13 mouse cellular contexts compared by ENCODE assay signal in the genomic region with DNA sequence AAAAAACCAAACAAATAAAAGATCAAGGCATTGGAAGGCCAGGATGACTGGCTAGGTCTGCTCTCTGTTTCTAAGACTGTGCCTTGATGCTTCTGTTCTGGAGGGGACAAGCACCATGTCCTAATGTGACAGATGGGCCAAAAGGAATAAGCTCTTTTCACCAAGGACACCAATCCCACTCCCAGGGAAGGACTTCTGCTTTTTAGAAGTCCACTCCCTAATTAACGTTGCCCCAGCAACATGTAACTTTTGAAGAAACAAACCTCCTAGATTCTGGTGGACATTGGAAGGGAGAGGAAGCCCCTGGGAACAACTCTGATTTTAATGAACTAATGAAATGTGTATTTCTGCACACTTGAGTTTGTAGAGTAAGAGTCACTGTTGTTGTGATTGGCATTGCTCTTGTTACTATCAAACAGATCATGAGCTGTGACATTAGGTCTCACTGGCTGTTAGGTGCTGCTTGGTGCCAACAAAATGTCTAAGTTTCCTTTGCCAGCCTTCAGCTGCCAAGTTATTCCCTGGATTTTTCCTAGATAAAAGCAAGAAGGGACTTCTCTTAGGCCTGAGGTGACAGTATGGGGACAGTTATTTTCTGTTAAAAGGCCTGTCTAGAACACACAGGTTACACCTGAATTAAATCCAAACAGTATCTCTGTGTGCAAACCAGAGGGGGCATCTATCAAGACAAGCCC. TPM values are rescaled to one million over a fixed set of nuclear protein-coding genes. Genes with fewer than 3 reads are reported as not detected.
DNase-seq lines count a peak whose midpoint lies in the region; ATAC-seq and TF ChIP-seq lines count a peak whose summit lies in the region.
"Had no signal": no experiment of that assay in that cellular context is flagged by ENCODE, and none has a peak within 500 bp of the region (broad histone marks: within the 10 kb centered on the region; RNA-seq: fewer than 3 reads in every experiment).

No protein-coding gene starts in this region.

- DNase-seq in heart, postnatal 0 days (ENCODE audit: low spot score), result no peak
- no peak for DNase-seq in heart, postnatal 4 days
- DNase-seq in neural tube, embryonic 10.5 days (ENCODE audit: extremely low spot score, low spot score), result no peak
- DNase-seq in thymus, postnatal 4 days, result no peak
- no peak for DNase-seq in gastrocnemius, postnatal 14 days
- DNase-seq: thymus, adult 18-20 months had no signal

- no peaks in the 10 kb centered on the region for H3K9me3 ChIP-seq in heart, postnatal 0 days (replicated peaks; ENCODE audit: control insufficient read depth, low read length)
- H3K9me3 ChIP-seq in neural tube, embryonic 15.5 days (replicated peaks), result no peaks in the 10 kb centered on the region
- H3K9me3 ChIP-seq in forebrain, embryonic 16.5 days (ENCODE audit: control insufficient read depth, low read length), result no peaks in the 10 kb centered on the region
- H3K9me3 ChIP-seq: neural tube, embryonic 13.5 days had no signal

- 67% methylated on average over 1 of the region's 1 CpGs for WGBS in heart, postnatal 0 days
- WGBS in neural tube, embryonic 15.5 days, result 72% methylated on average over 1 of the region's 1 CpGs
- 58% methylated on average over 1 of the region's 1 CpGs for WGBS in forebrain, embryonic 16.5 days

- peak overlapping the region; percentile 30 for H3K27ac ChIP-seq in heart, postnatal 0 days (ENCODE audit: low read depth)
- H3K27ac ChIP-seq in neural tube, embryonic 15.5 days (replicated peaks), result peak overlapping the region; percentile 58
- H3K27ac ChIP-seq in forebrain, embryonic 16.5 days (ENCODE audit: low read length), result peak overlapping the region; percentile 46
- H3K27ac ChIP-seq: kidney, postnatal 0 days; neural tube, embryonic 13.5 days had no signal

- H3K4me3 ChIP-seq in heart, postnatal 0 days (ENCODE audit: low read depth, low read length), result no peak overlapping the region
- no peak overlapping the region for H3K4me3 ChIP-seq in neural tube, embryonic 15.5 days (replicated peaks)
- H3K4me3 ChIP-seq in forebrain, embryonic 16.5 days (replicated peaks; ENCODE audit: low read length), result no peak overlapping the region
- H3K4me3 ChIP-seq: neural tube, embryonic 13.5 days had no signal

- H3K36me3 ChIP-seq in heart, postnatal 0 days (replicated peaks; ENCODE audit: control insufficient read depth, insufficient read depth, low read length), result no peaks in the 10 kb centered on the region
- H3K36me3 ChIP-seq in neural tube, embryonic 15.5 days, result no peaks in the 10 kb centered on the region
- H3K36me3 ChIP-seq in forebrain, embryonic 16.5 days (ENCODE audit: control insufficient read depth, insufficient read depth), result no peaks in the 10 kb centered on the region
- H3K36me3 ChIP-seq: neural tube, embryonic 13.5 days had no signal

- no peak overlapping the region for H3K4me2 ChIP-seq in heart, postnatal 0 days (ENCODE audit: low read depth, low read length)
- H3K4me2 ChIP-seq in neural tube, embryonic 15.5 days, result no peak overlapping the region
- H3K4me2 ChIP-seq in forebrain, embryonic 16.5 days (ENCODE audit: low read length), result no peak overlapping the region

- peaks cover 5% of the 10 kb centered on the region; the same call in 1 of the 2 replicates for H3K4me1 ChIP-seq in heart, postnatal 0 days (ENCODE audit: control insufficient read depth, insufficient read depth)
- peaks cover 12% of the 10 kb centered on the region for H3K4me1 ChIP-seq in neural tube, embryonic 15.5 days
- peaks cover 23% of the 10 kb centered on the region for H3K4me1 ChIP-seq in forebrain, embryonic 16.5 days (replicated peaks; ENCODE audit: control insufficient read depth, insufficient read depth, low read length)

- no peaks in the 10 kb centered on the region for H3K27me3 ChIP-seq in heart, postnatal 0 days (ENCODE audit: control insufficient read depth, insufficient read depth, low read length)
- no peaks in the 10 kb centered on the region for H3K27me3 ChIP-seq in neural tube, embryonic 15.5 days (replicated peaks)
- H3K27me3 ChIP-seq in forebrain, embryonic 16.5 days (replicated peaks; ENCODE audit: control insufficient read depth, insufficient read depth, low read length), result no peaks in the 10 kb centered on the region
- H3K27me3 ChIP-seq: CH12.LX had no signal

- no peak overlapping the region for H3K9ac ChIP-seq in heart, postnatal 0 days (replicated peaks; ENCODE audit: low read depth, low read length)
- H3K9ac ChIP-seq in neural tube, embryonic 15.5 days (replicated peaks), result no peak overlapping the region
- H3K9ac ChIP-seq in forebrain, embryonic 16.5 days (replicated peaks; ENCODE audit: low read depth, low read length), result no peak overlapping the region
- H3K9ac ChIP-seq: neural tube, embryonic 13.5 days had no signal

- TF ChIP-seq EP300 in heart, postnatal 0 days (IDR thresholded peaks at IDR 0.05; ENCODE audit: low read depth), result no peak

- TF ChIP-seq CTCF in heart, postnatal 0 days (IDR thresholded peaks at IDR 0.05; ENCODE audit: low read depth), result no peak

- intact Hi-C loops in gastrocnemius, postnatal 14 days (cut with DNase I; ENCODE audit: low total_unique reads), result loop anchor here (5.0 kb wide), 1 partner anchor 236 kb away; no protein-coding TSS in a partner anchor

- ATAC-seq in heart, postnatal 0 days (ENCODE audit: insufficient read depth, low read depth), result no peak
- ATAC-seq in neural tube, embryonic 15.5 days (ENCODE audit: low FRiP score), result no peak
- ATAC-seq in forebrain, embryonic 16.5 days, result 0 out of 2 replicates have a peak, but pooled peaks have one; percentile 11

RNA-seq across cellular contexts. Expression of a gene that starts 4.9 kb away (rescaled TPM):
- total RNA-seq in heart, postnatal 0 days (2014; rRNA removed; ENCODE audit: low replicate concordance), result not detected in 2 replicates
- not detected in 2 replicates for polyA plus RNA-seq in heart, postnatal 0 days (2015; fragmentation: Nextera tagmentation; extraction: Ambion mirVana)
- not detected for total RNA-seq in heart, postnatal 4 days (2021)
- not detected in 2 replicates for polyA plus RNA-seq in neural tube, embryonic 15.5 days (2015; fragmentation: Nextera tagmentation; extraction: Ambion mirVana)
- polyA plus RNA-seq in forebrain, embryonic 16.5 days (2015; fragmentation: Nextera tagmentation; extraction: Ambion mirVana), result not detected in 2 replicates
- not detected for total RNA-seq in gastrocnemius, postnatal 14 days (2021)
- total RNA-seq: CH12.LX; gastrocnemius, postnatal 36 days; left cerebral cortex, adult 8-10 months had no signal
- polyA plus RNA-seq: kidney, postnatal 0 days; neural tube, embryonic 13.5 days had no signal

RNA-seq across cellular contexts. Expression of a gene that starts 35.4 kb away (rescaled TPM):
- 0.27 TPM in 1 of 2 replicates, not detected in the other for total RNA-seq in heart, postnatal 0 days (2014; rRNA removed; ENCODE audit: low replicate concordance)
- 0.14 and 0.18 TPM in 2 replicates for polyA plus RNA-seq in heart, postnatal 0 days (2015; fragmentation: Nextera tagmentation; extraction: Ambion mirVana)
- total RNA-seq in heart, postnatal 4 days (2021), result under 1 TPM; 0.05 to 0.07 TPM
- polyA plus RNA-seq in neural tube, embryonic 15.5 days (2015; fragmentation: Nextera tagmentation; extraction: Ambion mirVana), result 25.6 and 30.2 TPM in 2 replicates
- polyA plus RNA-seq in forebrain, embryonic 16.5 days (2015; fragmentation: Nextera tagmentation; extraction: Ambion mirVana), result 19.4 and 21.6 TPM in 2 replicates
- total RNA-seq in gastrocnemius, postnatal 14 days (2021), result under 1 TPM in 1 of 2 experiments, not detected in 1; 0.06 TPM
- total RNA-seq: gastrocnemius, postnatal 36 days had no signal

RNA-seq across cellular contexts. Expression of a gene that starts 35.4 kb away (rescaled TPM):
- total RNA-seq in heart, postnatal 0 days (2014; rRNA removed; ENCODE audit: low replicate concordance), result 7.9 and 8.6 TPM in 2 replicates
- polyA plus RNA-seq in heart, postnatal 0 days (2015; fragmentation: Nextera tagmentation; extraction: Ambion mirVana), result 8.4 and 9.2 TPM in 2 replicates
- 1 to 10 TPM; 8.9 to 9.3 TPM for total RNA-seq in heart, postnatal 4 days (2021)
- 15.5 and 16.9 TPM in 2 replicates for polyA plus RNA-seq in neural tube, embryonic 15.5 days (2015; fragmentation: Nextera tagmentation; extraction: Ambion mirVana)
- 15.7 and 20.6 TPM in 2 replicates for polyA plus RNA-seq in forebrain, embryonic 16.5 days (2015; fragmentation: Nextera tagmentation; extraction: Ambion mirVana)
- 10 to 100 TPM in 1 of 2 experiments, 1 to 10 TPM in 1; 8.7 to 10.6 TPM for total RNA-seq in gastrocnemius, postnatal 14 days (2021)

RNA-seq across cellular contexts. Expression of a gene that starts 47.1 kb away (rescaled TPM):
- not detected in 2 replicates for total RNA-seq in heart, postnatal 0 days (2014; rRNA removed; ENCODE audit: low replicate concordance)
- polyA plus RNA-seq in heart, postnatal 0 days (2015; fragmentation: Nextera tagmentation; extraction: Ambion mirVana), result 0.10 and 0.30 TPM in 2 replicates
- total RNA-seq in heart, postnatal 4 days (2021), result under 1 TPM; 0.14 to 0.32 TPM
- polyA plus RNA-seq in neural tube, embryonic 15.5 days (2015; fragmentation: Nextera tagmentation; extraction: Ambion mirVana), result 0.89 and 0.97 TPM in 2 replicates
- polyA plus RNA-seq in forebrain, embryonic 16.5 days (2015; fragmentation: Nextera tagmentation; extraction: Ambion mirVana), result 1.3 and 2.3 TPM in 2 replicates
- total RNA-seq in gastrocnemius, postnatal 14 days (2021), result under 1 TPM in 1 of 2 experiments, not detected in 1; 0.09 TPM
- total RNA-seq: gastrocnemius, postnatal 36 days had no signal

RNA-seq across cellular contexts. Expression of a gene that starts 47.2 kb away (rescaled TPM):
- 2.9 and 8.8 TPM in 2 replicates for total RNA-seq in heart, postnatal 0 days (2014; rRNA removed; ENCODE audit: low replicate concordance)
- polyA plus RNA-seq in heart, postnatal 0 days (2015; fragmentation: Nextera tagmentation; extraction: Ambion mirVana), result 7.2 and 8.8 TPM in 2 replicates
- 1 to 10 TPM; 7.1 to 7.6 TPM for total RNA-seq in heart, postnatal 4 days (2021)
- polyA plus RNA-seq in neural tube, embryonic 15.5 days (2015; fragmentation: Nextera tagmentation; extraction: Ambion mirVana), result 15.0 and 15.7 TPM in 2 replicates
- polyA plus RNA-seq in forebrain, embryonic 16.5 days (2015; fragmentation: Nextera tagmentation; extraction: Ambion mirVana), result 25.1 and 26.3 TPM in 2 replicates
- total RNA-seq in gastrocnemius, postnatal 14 days (2021), result 1 to 10 TPM; 1.1 to 1.5 TPM
